Mouse (Mus musculus) lung, adult 18-20 months (tissue): ENCODE results near the gene Atox1.

Experiments
- DNase-seq, 2 experiments: peaks; one replicate each; pipeline ENCODE4 v3.0.0; 2022; ENCODE audit warnings: mixed read lengths in 2 of 2

Gene Atox1

GRCm38 (mm10) chr11:55412680-55413415 is 48.2 kb downstream of the Atox1 start:
- no peak for DNase-seq

- DNase-seq, result no peak
Observed at GRCm38 (mm10) chr11:55412034-55412433, 49.0 kb downstream of the Atox1 start.

- DNase-seq, result no peak
Observed at GRCm38 (mm10) chr11:55410502-55410901, 50.5 kb downstream of the Atox1 start.

GRCm38 (mm10) chr11:55410005-55410404 is 51.0 kb downstream of the Atox1 start:
- DNase-seq, result no peak

- no peak for DNase-seq
Observed at GRCm38 (mm10) chr11:55407133-55407532, 53.9 kb downstream of the Atox1 start.

GRCm38 (mm10) chr11:55405601-55406469 is 55.2 kb downstream of the Atox1 start:
- peak; percentile 34 to 47 for DNase-seq

- peak; percentile 55 to 69 for DNase-seq
Observed at GRCm38 (mm10) chr11:55404659-55405457, 56.2 kb downstream of the Atox1 start.

GRCm38 (mm10) chr11:55400863-55401262 is 60.2 kb downstream of the Atox1 start:
- peak; percentile 73 to 77 for DNase-seq

GRCm38 (mm10) chr11:55398371-55398770 is 62.7 kb downstream of the Atox1 start:
- DNase-seq, result no peak

GRCm38 (mm10) chr11:55397441-55397840 is 63.6 kb downstream of the Atox1 start:
- DNase-seq, result no peak

- DNase-seq, result no peak
Observed at GRCm38 (mm10) chr11:55397036-55397435, 64.0 kb downstream of the Atox1 start.
